Mouse (Mus musculus) c-Kit-positive CD71-positive TER-119-positive erythroid progenitor cells, embryonic 14.5 days (primary cell): ENCODE data around the gene C7.

Source experiments
- DNase-seq: peaks from one replicate; pipeline ENCODE4 v3.0.0-alpha.2; 2013; ENCODE audit warnings: low spot score

The C7 gene

GRCm38 (mm10) chr15:4973355-4973754 lies 90.2 kb downstream of the C7 start:
- DNase-seq, result no peak
